Mouse (Mus musculus) right cerebral cortex, adult 18-20 months (tissue): Measurements from ENCODE around the gene Sh3rf1.
"Not testable (repeated sequence)": the region's sequence is repeated elsewhere in the genome, so short reads cannot be mapped to it uniquely, and the experiment has no call there.

Experiments used
- DNase-seq: peaks from one replicate; pipeline ENCODE4 v3.0.0; 2022; ENCODE audit warnings: mixed read lengths

The Sh3rf1 gene

GRCm38 (mm10) chr8:61375205-61375604, 151.5 kb downstream of the Sh3rf1 start:
- no peak for DNase-seq

DNA sequence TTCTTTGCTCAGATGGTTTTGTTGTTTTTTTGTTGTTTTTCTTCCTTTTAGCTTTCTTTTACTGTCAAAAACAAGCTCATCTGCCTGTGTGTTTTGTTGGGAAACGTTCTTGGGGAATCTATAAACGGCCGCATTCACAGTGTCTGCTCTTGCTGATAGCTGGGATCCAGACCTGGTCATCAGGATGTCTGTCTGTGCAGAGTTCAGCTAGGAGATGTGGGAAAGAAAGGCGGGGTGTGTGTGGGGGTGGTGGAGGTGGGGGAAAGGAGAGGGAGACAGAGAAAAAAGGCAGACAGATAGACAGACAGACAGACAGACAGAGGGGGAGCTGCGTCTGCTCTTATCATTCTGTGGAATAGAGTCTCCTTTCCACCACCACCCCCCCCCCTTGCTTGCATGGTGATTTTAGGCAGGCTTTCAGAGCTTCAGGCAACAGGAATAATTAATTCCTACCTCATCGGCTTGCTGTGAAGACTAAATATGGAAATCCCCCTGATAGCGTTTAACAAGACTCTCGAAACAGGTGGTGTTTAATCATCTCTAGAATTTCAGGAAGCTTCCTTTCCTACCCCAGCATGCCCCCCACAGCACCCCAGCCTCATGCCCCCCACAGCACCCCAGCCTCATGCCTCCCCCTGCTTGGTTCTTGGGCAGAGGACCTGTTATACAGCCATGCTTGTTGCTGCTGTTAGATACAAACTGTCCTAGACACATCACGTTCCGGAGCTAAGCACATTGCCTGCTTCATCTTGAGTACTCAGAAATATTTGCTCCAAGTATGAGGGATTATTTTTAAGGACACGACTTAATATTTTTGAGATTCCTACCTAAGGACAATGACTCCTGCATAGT, 155.4 kb downstream of the Sh3rf1 start:
- no peak for DNase-seq

GRCm38 (mm10) chr8:61384536-61384935, 160.9 kb downstream of the Sh3rf1 start:
- no peak for DNase-seq

- DNase-seq = no peak
Measured at GRCm38 (mm10) chr8:61385502-61386191, 162.0 kb downstream of the Sh3rf1 start.

DNA sequence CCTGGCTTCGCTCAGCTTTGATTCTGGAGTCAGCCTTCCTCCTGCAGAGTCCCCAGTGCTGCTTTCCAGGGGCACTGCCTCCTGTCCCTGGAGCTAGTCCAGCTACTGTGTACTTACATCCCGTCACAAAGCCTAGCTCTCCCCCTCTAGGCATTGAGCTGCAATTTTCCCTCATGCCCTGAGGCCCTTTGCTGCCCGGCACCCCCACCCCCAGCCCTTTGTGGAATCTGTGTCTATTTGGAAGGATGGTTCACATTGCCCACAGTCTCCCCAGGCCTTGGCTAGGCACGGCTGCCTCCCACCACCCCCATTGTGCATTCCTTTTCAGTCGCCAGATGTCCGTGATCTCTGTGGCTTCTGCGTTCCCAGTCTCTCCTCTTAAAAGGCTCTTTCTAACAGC, 163.0 kb downstream of the Sh3rf1 start:
- peak; percentile 23 for DNase-seq

DNA sequence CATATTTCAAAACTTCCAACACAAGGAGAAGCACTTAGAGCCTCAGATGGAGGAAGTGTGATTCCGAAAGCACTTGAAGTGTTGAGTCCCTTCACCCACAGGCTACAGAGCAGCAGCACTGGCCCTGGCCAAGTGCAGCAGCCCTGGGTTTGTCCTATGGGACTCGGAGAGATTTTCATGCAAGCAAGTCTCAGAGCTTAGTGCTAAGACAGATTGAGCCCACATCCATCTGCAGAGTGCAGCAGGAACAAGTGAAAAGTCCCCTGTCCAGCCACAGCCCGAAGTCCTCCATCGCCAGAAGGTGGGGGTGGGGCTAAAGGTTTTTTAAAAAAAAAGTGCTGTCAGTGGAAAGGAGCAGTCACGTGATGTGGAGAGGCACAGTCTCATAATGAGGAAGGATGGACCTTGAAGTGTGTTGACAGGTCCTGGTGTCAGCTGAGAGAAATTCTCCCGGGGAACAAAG, 163.9 kb downstream of the Sh3rf1 start:
- DNase-seq = no peak

GRCm38 (mm10) chr8:61388341-61388740, 164.7 kb downstream of the Sh3rf1 start:
- no peak for DNase-seq

DNA sequence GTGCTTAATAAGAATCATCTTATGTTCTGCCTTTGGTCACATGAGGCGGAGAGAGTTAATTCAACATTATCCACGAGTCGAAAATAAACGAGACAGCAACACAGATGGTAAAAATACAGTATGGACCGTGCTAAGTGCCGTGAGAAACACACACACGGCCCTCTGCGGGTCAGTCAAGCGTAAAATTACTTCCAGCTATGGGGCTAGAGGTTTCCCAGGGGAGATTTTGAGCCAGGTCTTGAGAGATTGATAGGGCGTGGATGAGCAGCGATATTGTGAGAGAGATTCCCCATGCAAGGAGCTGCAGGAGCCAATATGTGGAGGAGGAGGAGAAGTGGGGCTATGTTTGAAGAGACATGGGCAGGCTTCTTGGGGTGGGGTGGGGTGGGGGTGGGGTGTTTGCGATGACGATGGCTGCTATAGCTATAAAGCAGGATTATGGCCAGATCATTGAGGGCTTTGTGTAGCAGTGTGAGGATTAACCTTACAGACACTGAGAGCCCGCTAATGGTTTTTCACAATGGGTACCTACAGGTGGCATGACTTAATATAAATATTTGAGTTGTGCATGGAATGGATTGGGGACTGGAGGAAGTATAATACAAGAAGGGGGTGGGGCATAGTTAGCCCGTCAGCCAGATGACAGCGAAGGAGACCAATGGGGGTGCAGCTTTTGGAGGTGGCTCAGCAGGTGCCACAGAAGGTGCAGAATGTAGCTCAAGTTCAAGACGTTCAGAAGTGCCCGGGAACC, 166.8 kb downstream of the Sh3rf1 start:
- DNase-seq = no peak

DNA sequence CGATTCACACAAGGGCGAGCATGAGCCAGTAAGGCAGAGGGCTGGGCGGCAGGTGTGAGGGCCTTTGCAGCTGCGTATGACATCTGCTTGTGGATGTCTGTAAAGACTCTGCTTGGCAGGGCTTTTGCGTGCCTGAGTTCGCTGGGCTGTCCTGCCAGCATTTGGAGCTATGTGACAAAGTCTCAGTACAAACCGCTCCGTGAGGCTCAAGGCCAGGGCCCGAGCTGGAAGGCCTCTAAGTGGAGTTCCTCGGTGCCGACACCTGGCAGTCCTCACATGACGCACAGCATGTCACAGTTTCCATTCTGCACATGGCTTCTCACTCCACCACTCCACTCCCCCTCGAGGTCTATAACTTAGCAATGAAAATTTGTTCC, 167.4 kb downstream of the Sh3rf1 start:
- DNase-seq = no peak

DNA sequence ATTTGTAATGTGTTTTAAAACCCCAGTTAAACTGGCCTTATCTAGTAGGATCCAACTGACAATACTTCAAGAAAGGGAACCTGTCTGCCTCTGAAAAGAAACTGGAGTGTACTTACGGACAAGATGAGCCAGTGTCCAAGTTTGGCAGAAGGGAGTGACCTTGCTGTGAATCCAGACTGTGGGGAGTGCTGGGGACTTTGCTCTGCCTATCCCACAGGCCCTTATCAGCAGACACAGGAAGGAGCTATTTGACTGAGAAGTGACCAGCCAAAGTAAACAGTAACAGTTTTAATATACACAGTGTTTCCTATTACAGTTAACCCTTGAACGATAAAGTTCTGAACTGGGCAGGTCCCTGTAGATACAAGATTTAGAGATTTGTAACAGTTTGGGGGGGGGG, 173.5 kb downstream of the Sh3rf1 start:
- no peak for DNase-seq

DNA sequence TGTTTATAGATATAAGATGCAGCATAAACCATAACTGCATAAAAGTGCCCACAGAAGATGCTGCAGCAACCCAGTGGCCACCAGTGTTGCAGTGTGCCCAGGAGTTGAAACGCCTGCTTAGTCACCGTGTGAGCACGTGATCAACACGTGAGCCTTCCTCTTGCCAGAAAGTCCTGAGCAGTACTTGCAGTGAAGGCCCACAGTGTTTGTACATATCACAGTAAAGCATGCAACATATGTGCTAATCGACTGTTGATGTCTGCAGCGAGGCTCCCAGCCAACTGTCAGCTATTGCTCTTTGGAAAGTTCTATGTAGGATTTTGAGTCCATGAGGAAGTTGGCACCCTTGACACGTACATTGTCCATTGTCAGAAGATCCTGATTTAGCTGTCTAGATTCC, 174.1 kb downstream of the Sh3rf1 start:
- DNase-seq = no peak

DNA sequence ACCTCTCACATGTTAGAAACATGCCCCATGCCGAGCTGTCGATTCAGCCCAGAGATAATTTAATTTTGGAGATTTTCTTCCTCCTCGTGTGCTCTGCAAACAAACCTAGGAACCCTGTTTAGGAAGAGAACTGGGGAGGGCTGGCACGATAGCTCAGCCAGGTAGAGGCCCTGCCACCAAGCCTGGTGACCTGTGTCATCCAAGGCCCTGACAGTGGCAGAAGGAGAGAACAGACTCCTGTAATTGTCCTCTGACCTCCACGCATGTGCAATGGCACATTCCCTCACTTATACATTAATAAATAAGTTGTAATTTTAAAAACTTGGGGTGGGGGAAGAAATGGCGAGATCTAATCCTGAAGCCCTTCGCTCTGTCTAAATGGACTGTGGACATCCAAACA, 179.2 kb downstream of the Sh3rf1 start:
- DNase-seq = no peak

DNA sequence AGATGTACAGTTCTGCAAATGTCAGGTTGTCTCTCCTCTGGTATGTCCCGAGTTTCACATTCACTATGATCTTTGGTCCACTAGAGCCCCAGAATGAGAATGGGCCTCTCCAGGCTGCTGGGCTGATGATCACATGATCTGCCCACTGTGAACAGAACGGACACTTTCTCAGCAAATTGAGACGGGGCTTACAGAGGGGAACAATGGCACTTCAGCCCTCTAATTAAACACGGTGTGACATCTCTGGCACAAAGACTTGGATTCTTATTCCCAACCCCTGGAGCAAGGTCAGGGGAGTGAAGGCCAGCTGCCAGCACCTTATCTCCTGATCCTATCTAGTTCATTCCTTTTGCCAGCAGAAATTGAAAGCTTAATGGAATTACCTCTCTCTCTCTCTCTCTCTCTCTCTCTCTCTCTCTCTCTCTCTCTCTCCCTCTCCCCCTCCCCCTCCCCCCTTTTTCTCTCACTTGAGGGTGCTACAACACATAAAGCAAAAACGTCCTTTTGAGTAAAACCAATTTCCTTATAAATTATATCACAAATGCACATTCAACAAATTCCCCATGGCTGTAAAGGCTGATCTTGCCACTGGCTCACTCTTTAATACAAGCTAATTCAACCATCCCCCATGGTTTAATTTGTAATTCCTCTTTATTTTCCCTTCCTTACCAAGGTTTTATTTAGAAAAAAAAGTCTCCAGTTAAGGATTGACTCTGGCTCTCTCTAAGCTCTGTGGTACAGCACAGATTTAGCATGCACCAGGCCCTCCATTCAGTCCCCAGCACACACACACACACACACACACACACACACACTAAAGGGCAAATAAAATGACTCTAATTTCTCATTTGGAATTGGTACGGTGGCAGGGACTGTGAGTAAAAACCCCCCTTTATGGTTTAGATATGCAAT, 179.8 kb downstream of the Sh3rf1 start:
- no peak for DNase-seq

- DNase-seq = no peak
Measured at GRCm38 (mm10) chr8:61404178-61404560, 180.5 kb downstream of the Sh3rf1 start.

- no peak for DNase-seq
Measured at GRCm38 (mm10) chr8:61409081-61409480, 185.4 kb downstream of the Sh3rf1 start.

- not testable (repeated sequence) for DNase-seq
Measured at GRCm38 (mm10) chr8:61409712-61410111, 186.0 kb downstream of the Sh3rf1 start.

DNA sequence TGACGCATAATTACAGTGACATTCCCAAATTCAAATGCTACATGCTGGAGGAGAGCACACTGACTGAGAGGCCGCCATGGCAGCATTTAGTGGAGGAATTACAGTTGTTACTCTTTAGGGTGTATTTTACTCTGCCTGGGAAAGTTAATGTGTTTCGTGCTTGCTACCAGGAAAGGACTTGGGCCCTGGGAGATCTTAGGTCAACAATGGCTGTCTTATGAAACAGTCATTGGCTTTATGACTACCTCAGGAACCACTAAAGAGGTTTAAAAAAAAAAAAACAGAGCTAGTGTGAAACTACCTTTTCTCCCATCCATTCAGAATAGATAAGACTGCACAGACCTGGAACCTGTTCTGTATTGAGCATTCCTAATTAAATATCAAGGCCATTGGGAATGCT, 195.8 kb downstream of the Sh3rf1 start:
- DNase-seq = no peak

GRCm38 (mm10) chr8:61420166-61420565, 196.5 kb downstream of the Sh3rf1 start:
- no peak for DNase-seq

GRCm38 (mm10) chr8:61421606-61422005, 197.9 kb downstream of the Sh3rf1 start:
- peak; percentile 46 for DNase-seq

DNA sequence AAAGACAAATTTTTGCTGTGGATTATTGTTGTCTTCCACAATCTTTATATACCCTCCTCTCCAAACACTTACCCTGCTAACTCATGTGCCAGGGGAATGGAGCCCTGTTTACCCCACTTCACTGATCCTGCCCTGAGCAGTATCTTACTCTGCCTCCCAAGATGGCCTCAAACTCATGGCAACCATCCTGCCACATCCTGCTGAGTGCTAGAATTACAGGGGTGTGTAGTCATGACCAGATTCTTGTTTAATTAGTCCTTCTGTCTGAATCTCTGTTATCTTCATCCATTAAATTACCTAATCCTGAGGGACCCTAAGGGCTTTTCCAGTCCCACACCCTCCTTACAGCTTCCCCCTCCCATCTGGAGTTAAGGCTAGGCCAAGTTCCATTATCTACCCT, 201.5 kb downstream of the Sh3rf1 start:
- DNase-seq = no peak

DNA sequence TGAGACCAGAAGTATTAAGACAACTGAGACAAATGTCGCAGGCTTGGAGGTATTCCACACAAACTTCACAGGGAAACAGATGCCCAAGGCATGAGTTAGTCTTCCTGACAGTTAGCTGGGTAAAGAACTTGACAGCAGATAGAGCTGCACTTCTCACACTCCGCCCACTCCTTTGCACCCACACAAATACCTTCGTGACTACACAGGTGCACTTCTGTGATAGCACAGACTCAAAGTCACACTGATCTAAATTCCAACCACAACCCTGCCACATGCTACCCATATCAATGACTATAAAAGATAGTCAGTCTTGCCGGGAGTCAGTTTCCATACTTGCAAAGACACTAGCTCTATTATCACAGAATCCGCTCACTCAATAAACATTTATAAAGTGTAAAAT, 202.4 kb downstream of the Sh3rf1 start:
- peak; percentile 9 for DNase-seq

DNA sequence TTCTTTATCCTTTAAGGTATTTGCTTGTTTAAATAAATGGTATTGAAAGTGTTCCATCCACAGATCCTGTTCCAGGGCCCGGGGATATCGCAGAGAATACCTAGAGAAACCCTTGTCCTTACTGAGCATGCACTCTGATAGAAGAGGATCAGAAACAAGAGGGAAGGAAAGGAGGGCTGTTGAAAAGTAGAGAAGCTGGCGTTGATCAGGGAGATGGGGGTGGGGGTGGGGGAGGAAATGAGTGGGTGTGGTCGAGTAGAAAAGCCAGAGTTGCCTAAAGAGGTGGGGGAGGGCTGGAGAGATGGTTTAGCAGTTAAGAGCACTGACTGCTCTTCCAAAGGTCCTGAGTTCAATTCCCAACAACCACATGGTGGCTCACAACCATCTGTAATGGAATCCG, 203.0 kb downstream of the Sh3rf1 start:
- DNase-seq = no peak
